Mouse (Mus musculus): ENCODE measurements around the gene Eapp. TPM values are rescaled to one million over a fixed set of nuclear protein-coding genes. Genes with fewer than 3 reads are reported as not detected.
"Not testable (repeated sequence)": the region's sequence is repeated elsewhere in the genome, so short reads cannot be mapped to it uniquely, and the experiment has no call there.

The Eapp gene
- polyA plus RNA-seq, 1 experiment from 2014 or later, result 66.0 TPM

DNA sequence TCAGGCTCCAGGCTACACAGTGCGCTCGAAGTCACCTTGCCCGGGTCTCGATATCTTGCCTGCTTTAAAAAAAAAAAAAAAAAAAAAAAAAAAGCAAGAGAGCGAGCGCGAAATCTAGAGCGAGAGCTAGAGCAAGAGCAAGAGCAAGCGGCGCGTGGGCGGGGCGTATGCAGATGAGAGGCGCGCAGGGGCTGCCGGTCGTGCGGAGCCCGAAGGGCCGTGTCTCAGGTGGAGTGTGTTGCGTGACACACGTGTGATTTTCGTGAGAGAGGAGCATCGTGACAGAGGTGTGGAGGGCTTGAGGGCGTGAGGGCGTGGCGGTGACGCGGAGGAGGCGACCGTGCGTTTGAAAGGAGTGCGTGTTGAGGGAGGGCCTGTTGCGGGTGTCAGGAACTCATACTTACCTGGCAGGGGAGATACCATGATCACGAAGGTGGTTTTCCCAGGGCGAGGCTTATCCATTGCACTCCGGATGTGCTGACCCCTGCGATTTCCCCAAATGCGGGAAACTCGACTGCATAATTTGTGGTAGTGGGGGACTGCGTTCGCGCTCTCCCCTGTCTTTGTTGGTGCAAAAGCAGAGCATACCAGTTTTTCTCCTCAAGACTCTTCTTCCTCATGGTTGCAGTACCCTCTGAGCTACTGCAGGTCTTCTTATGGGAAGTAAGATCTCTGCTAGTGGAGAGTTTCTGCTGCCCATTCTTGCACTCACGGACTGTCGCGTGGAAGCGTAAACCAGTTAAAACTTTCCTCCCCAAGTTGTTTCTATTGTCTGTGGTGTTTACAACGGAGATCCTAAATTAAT is 18.3 kb upstream of the Eapp start:
- H3K27ac ChIP-seq (replicated peaks); H3K4me3 ChIP-seq (ENCODE audit: low read depth, low read length); H3K27me3 ChIP-seq (ENCODE audit: control insufficient read depth, insufficient read depth, low read length); H3K9ac ChIP-seq (ENCODE audit: low read length); DNase-seq (ENCODE audit: low spot score); H3K36me3 ChIP-seq (ENCODE audit: control insufficient read depth, insufficient read depth, low read length); H3K4me1 ChIP-seq (replicated peaks; ENCODE audit: control insufficient read depth, insufficient read depth); H3K4me2 ChIP-seq (replicated peaks; ENCODE audit: low read depth); H3K9me3 ChIP-seq (ENCODE audit: control insufficient read depth, low read length): not testable (repeated sequence)
- 0% methylated on average over 6 of the region's 48 CpGs for WGBS
- ATAC-seq (ENCODE audit: low FRiP score, low TSS enrichment), result peak; percentile 70

DNA sequence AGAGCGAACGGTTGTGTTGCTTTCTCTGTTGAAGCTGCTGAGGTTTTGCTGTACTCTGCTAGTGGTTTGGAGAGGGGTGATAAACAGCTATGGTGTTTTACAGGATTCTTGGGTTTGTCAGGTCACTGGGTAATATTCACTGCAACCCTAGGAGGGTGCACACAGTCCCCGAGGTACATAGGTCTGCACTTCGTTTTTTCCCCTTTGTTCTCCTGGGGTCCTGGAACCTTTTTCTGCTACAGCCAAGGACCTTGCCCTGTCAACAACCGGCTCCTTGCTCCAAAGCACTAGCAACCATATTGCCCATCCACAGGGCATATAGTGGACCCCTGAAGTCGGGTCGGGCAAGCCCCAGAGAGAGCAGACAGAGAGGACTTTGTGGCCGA is 14.8 kb upstream of the Eapp start:
- WGBS, result 3% methylated on average over 3 of the region's 8 CpGs

DNA sequence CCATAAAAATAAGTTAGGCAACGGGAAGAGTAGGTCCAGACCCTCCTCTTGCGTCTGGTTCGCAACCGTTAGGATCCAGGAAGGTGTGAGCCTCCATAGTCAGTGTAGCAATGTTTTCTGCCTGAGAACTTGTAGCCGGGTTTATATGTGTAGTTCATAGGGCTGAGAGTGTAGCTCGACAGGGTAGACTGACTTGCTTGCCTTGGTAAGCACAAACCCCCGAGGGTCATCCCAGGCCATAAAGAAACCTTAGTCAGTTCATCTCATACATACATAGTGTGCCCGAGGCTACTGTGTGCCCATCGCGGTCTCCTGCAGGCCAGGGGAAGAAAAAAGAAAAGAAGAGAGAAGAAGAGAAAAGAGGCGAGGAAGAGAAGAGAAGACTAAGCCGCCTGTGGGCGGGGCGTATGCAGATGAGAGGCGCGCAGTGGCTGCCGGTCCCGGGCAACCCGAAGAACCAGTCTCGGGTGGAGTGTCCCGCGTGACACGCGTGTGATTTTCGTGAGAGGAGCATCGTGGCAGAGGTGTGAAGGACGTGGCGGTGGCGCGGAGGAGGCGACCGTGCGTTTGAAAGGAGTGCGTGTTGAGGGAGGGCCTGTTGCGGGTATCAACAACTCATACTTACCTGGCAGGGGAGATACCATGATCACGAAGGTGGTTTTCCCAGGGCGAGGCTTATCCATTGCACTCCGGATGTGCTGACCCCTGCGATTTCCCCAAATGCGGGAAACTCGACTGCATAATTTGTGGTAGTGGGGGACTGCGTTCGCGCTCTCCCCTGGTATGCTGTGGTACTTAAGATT is 14.2 kb upstream of the Eapp start:
- not testable (repeated sequence) for H3K4me1 ChIP-seq (replicated peaks; ENCODE audit: control insufficient read depth, insufficient read depth); H3K9ac ChIP-seq (ENCODE audit: low read length); DNase-seq (ENCODE audit: low spot score); H3K9me3 ChIP-seq (ENCODE audit: control insufficient read depth, low read length); H3K36me3 ChIP-seq (ENCODE audit: control insufficient read depth, insufficient read depth, low read length); H3K4me3 ChIP-seq (ENCODE audit: low read depth, low read length); H3K27ac ChIP-seq (replicated peaks); H3K27me3 ChIP-seq (ENCODE audit: control insufficient read depth, insufficient read depth, low read length); H3K4me2 ChIP-seq (replicated peaks; ENCODE audit: low read depth)
- WGBS, result 0% methylated on average over 8 of the region's 44 CpGs
- ATAC-seq (ENCODE audit: low FRiP score, low TSS enrichment), result peak; percentile 42

More for the DNA sequence above, 14.8 kb upstream of the Eapp start:
- H3K9ac ChIP-seq (ENCODE audit: low read length); H3K36me3 ChIP-seq (ENCODE audit: control insufficient read depth, insufficient read depth, low read length); H3K9me3 ChIP-seq (ENCODE audit: control insufficient read depth, low read length); H3K4me1 ChIP-seq (replicated peaks; ENCODE audit: control insufficient read depth, insufficient read depth); H3K27me3 ChIP-seq (ENCODE audit: control insufficient read depth, insufficient read depth, low read length); H3K4me2 ChIP-seq (replicated peaks; ENCODE audit: low read depth); DNase-seq (ENCODE audit: low spot score); H3K27ac ChIP-seq (replicated peaks); H3K4me3 ChIP-seq (ENCODE audit: low read depth, low read length): not testable (repeated sequence)
- ATAC-seq (ENCODE audit: low FRiP score, low TSS enrichment), result peak; percentile 87

DNA sequence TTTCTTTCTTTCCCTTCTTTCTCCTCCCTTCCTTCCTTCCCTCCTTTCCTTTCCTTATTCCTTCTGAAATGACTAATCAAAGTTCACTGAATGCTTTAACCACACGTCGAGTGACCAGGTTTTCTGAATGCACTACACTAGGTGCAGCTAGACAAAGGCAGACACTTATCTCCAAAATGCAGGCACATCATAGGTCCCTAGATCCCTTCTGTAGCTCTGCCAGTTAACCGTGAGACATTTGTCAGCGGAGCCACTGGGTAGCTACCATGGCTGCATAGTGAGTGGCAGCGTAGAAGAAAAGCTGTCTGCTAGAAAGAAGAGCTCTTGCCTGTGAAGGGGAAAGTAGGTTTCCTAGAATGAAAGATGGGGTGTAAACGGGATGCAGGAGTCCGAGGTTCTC is 3.7 kb upstream of the Eapp start:
- no peak overlapping the region for H3K9ac ChIP-seq (ENCODE audit: low read length)

DNA sequence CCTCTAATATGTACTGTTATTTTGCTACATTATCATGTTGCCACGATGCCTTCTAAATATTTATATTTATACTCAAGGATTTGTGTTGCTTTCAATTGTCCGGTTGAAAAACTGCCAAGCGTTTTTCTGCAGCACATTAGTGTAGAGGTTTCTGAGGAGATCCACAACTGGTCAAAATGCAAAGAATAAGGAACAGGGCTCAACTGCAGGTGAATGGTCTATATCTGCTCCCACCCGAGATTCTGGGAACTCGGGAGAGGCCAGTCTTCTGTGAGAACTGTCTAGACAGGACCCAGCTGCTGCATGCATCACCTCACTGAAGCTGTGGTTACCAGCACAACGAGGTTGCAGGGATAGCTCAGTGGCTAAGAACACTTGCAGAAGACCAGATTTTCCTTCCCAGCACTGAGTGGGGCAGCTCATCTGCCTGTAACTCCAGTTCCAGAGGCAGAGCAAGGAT is 2.1 kb upstream of the Eapp start:
- Histone ChIP-seq H3K27me3 (ENCODE audit: control insufficient read depth, insufficient read depth, low read length) (no peaks in the 10 kb centered on the region), H3K4me1 (replicated peaks; ENCODE audit: control insufficient read depth, insufficient read depth) (no peaks in the 10 kb centered on the region), H3K4me2 (replicated peaks; ENCODE audit: low read depth) (no peak overlapping the region), H3K27ac (replicated peaks) (no peak overlapping the region), H3K4me3 (ENCODE audit: low read depth, low read length) (no peak overlapping the region), H3K36me3 (ENCODE audit: control insufficient read depth, insufficient read depth, low read length) (no peaks in the 10 kb centered on the region), H3K9ac (ENCODE audit: low read length) (no peak overlapping the region), H3K9me3 (ENCODE audit: control insufficient read depth, low read length) (no peaks in the 10 kb centered on the region)
- no peak for TF ChIP-seq CTCF (IDR thresholded peaks at IDR 0.05; ENCODE audit: low read depth)
- no peak for TF ChIP-seq EP300 (optimal IDR thresholded peaks at IDR 0.05)
- DNase-seq (ENCODE audit: low spot score) (no peak), ATAC-seq (ENCODE audit: low FRiP score, low TSS enrichment) (no peak)
- 33% methylated on average over 6 of the region's 6 CpGs for WGBS

More for the DNA sequence above, 3.7 kb upstream of the Eapp start:
- no peaks in the 10 kb centered on the region for H3K9me3 ChIP-seq (ENCODE audit: control insufficient read depth, low read length)
- H3K4me2 ChIP-seq (replicated peaks; ENCODE audit: low read depth), result no peak overlapping the region
- H3K4me3 ChIP-seq (ENCODE audit: low read depth, low read length), result no peak overlapping the region
- DNase-seq (ENCODE audit: low spot score) (no peak), ATAC-seq (ENCODE audit: low FRiP score, low TSS enrichment) (no peak)
- no peak overlapping the region for H3K27ac ChIP-seq (replicated peaks)
- H3K36me3 ChIP-seq (ENCODE audit: control insufficient read depth, insufficient read depth, low read length), result no peaks in the 10 kb centered on the region
- TF ChIP-seq EP300 (optimal IDR thresholded peaks at IDR 0.05) (no peak), CTCF (IDR thresholded peaks at IDR 0.05; ENCODE audit: low read depth) (no peak)
- no peaks in the 10 kb centered on the region for H3K27me3 ChIP-seq (ENCODE audit: control insufficient read depth, insufficient read depth, low read length)
- 69% methylated on average over 7 of the region's 7 CpGs for WGBS
- H3K4me1 ChIP-seq (replicated peaks; ENCODE audit: control insufficient read depth, insufficient read depth), result no peaks in the 10 kb centered on the region

DNA sequence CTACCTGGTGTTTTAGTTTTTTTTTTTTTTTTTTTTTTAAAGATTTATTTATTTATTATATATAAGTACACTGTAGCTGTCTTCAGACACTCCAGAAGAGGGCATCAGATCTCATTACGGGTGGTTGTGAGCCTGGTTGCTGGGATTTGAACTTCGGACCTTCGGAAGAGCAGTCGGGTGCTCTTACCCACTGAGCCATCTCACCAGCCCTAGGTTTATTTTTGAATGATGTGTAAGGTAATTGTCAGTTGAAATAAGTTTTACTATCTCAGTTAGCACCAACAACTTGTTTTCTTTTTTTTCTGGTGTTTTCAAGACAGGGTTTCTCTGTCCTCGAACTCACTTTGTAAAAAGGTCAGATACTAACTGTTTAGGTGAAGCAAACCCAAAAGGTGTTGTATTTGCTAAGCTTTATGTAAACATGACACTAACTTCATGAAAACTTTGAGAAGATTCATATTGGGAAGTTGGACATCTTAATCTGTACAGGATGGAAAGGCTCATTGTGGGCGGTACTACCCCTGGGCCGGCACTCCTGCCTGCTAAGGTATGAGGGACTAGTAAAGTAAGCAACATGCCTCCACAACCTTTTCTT is 1.4 kb upstream of the Eapp start:
- TF ChIP-seq EP300 (optimal IDR thresholded peaks at IDR 0.05) (no peak), CTCF (IDR thresholded peaks at IDR 0.05; ENCODE audit: low read depth) (peak; percentile 45)
- DNase-seq (ENCODE audit: low spot score) (peak; percentile 39), ATAC-seq (ENCODE audit: low FRiP score, low TSS enrichment) (peak; percentile 45)
- Histone ChIP-seq H3K27ac (replicated peaks) (no peak overlapping the region), H3K4me2 (replicated peaks; ENCODE audit: low read depth) (no peak overlapping the region), H3K27me3 (ENCODE audit: control insufficient read depth, insufficient read depth, low read length) (no peaks in the 10 kb centered on the region), H3K9me3 (ENCODE audit: control insufficient read depth, low read length) (no peaks in the 10 kb centered on the region), H3K36me3 (ENCODE audit: control insufficient read depth, insufficient read depth, low read length) (no peaks in the 10 kb centered on the region), H3K4me1 (replicated peaks; ENCODE audit: control insufficient read depth, insufficient read depth) (no peaks in the 10 kb centered on the region), H3K9ac (ENCODE audit: low read length) (no peak overlapping the region), H3K4me3 (ENCODE audit: low read depth, low read length) (no peak overlapping the region)
- WGBS, result 3% methylated on average over 7 of the region's 7 CpGs

Measured in stomach, postnatal 0 days (tissue).